Mouse (Mus musculus) stomach, postnatal 0 days (tissue): Measurements from ENCODE around the gene Qtrt2.

Experiments used
- CTCF ChIP-seq: IDR thresholded peaks from 2 replicates; pipeline ENCODE4 v1.5.1; 2016; ENCODE audit warnings: antibody characterized with exemption, low read depth, mild to moderate bottlenecking, moderate library complexity
- EP300 ChIP-seq: optimal IDR thresholded peaks from 2 replicates; pipeline ENCODE3; 2016; ENCODE audit warnings: antibody characterized with exemption

DNA sequence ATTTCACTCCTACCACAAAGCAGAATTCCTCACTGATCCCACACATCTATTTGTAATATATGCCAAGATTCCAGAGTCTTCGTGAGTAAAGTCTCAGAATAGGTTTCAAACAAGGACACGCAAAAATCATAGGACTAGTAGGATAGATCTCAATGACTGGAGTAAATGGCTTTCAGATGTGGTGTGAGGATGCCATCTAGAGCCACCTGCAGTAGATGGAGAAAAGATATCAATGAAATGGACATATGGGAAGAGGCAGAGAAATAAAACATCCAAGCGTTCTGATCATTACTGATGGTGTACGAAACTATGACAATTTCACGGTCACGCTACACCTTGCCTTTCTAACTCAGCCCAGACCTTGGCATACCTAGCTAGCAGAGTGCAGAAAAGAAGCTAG, 108.2 kb downstream of the Qtrt2 start:
- TF ChIP-seq CTCF (no peak), EP300 (no peak)
